Mouse (Mus musculus): Measurements from ENCODE around the gene Dnajc2. TPM values are rescaled to one million over a fixed set of nuclear protein-coding genes. Genes with fewer than 3 reads are reported as not detected.

Dnajc2 gene
- 18.3 TPM for polyA plus RNA-seq (2014; fragmentation: Illumina TruSeq; extraction: RNeasy Lipid Tissue Mini Kit (QIAGEN cat#74804); ENCODE audit: insufficient read depth, low read depth, low replicate concordance)

DNA sequence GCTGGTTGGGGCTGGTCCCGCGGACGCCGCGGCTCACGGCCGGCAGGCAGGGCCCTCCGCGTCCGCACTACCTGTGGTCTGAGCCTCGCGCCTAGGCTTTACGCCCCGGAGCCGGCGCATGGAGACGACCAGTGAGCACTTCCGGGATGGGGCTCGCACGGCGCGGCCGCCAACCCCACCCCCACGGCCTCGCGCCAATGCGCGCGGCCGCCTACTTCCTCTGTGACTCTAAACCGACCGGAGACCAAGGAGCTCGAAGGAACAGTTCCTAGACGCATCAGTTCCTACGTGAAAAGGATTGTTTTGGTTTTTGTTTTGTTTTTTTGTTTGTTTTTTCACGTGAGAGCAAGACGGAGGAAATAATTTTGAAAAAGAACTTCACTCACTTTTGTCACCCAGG is at the start of gene Dnajc2, which contains the start of gene Psmc2:
Dnajc2 (minus strand) TSS at position 199 of the 400 bp plus-strand sequence.
Psmc2 (plus strand) TSS at position 231 of the 400 bp plus-strand sequence.

DNA sequence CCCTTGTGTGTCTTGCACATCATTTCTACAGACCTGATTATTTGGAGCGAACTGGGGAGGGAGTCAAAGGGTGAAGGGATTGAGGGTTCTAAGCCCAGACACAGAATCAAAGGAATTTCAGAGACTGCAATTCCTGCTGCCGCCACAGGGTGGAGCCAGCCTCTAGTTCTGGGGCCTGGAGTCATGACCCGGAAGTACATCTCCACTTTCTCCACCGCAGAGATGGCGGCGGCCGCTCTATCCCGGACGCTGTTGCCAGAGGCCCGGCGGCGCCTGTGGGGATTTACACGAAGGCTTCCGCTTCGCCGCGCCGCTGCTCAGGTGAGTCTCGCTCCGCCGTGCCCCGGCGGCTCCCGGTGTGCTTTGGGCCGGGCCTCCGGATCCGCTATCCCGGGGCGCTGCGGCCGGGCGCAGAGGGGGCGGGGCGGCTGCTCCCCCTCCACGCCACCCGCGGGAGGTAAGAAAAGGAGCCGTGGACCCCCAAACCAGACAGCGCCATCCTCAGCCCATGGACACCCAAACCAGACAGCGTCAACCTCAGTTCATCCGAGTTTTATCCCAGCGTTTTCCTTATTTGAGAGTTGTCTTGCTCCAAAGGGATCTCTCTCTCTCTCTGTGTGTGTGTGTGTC is 48.0 kb downstream of the Dnajc2 start, which contains the start of gene Pmpcb:
Pmpcb (plus strand) TSS at position 186 of the 630 bp plus-strand sequence.

Other genes starting within 250 kb of the Dnajc2 start
- gene Lrrc17, start 241.7 kb downstream of the Dnajc2 start, polyA plus RNA-seq (2014; fragmentation: Illumina TruSeq; extraction: RNeasy Lipid Tissue Mini Kit (QIAGEN cat#74804); ENCODE audit: insufficient read depth, low read depth, low replicate concordance), result 5.5 TPM
- gene Fbxl13, start 139.6 kb downstream of the Dnajc2 start, polyA plus RNA-seq (2014; fragmentation: Illumina TruSeq; extraction: RNeasy Lipid Tissue Mini Kit (QIAGEN cat#74804); ENCODE audit: insufficient read depth, low read depth, low replicate concordance), result 1.1 TPM
- gene Armc10, start 139.4 kb downstream of the Dnajc2 start, polyA plus RNA-seq (2014; fragmentation: Illumina TruSeq; extraction: RNeasy Lipid Tissue Mini Kit (QIAGEN cat#74804); ENCODE audit: insufficient read depth, low read depth, low replicate concordance), result 20.5 TPM
- 2.8 TPM for gene Napepld, start 83.9 kb downstream of the Dnajc2 start, polyA plus RNA-seq (2014; fragmentation: Illumina TruSeq; extraction: RNeasy Lipid Tissue Mini Kit (QIAGEN cat#74804); ENCODE audit: insufficient read depth, low read depth, low replicate concordance)
- gene Pmpcb, start 48.1 kb downstream of the Dnajc2 start, polyA plus RNA-seq (2014; fragmentation: Illumina TruSeq; extraction: RNeasy Lipid Tissue Mini Kit (QIAGEN cat#74804); ENCODE audit: insufficient read depth, low read depth, low replicate concordance), result 39.7 TPM
- 65.4 TPM for gene Psmc2, start within 50 bp of the Dnajc2 start, polyA plus RNA-seq (2014; fragmentation: Illumina TruSeq; extraction: RNeasy Lipid Tissue Mini Kit (QIAGEN cat#74804); ENCODE audit: insufficient read depth, low read depth, low replicate concordance)
- not detected for gene Slc26a5, start 80.4 kb upstream of the Dnajc2 start, polyA plus RNA-seq (2014; fragmentation: Illumina TruSeq; extraction: RNeasy Lipid Tissue Mini Kit (QIAGEN cat#74804); ENCODE audit: insufficient read depth, low read depth, low replicate concordance)